Mouse (Mus musculus): ENCODE measurements around the gene Olig2.
"Not testable (repeated sequence)": the region's sequence is repeated elsewhere in the genome, so short reads cannot be mapped to it uniquely, and the experiment has no call there.

Gene Olig2

GRCm38 (mm10) chr16:91226883-91227759 is 1.9 kb downstream of the Olig2 start:
- DNase-seq (ENCODE audit: low read depth, low spot score): no peak

DNA sequence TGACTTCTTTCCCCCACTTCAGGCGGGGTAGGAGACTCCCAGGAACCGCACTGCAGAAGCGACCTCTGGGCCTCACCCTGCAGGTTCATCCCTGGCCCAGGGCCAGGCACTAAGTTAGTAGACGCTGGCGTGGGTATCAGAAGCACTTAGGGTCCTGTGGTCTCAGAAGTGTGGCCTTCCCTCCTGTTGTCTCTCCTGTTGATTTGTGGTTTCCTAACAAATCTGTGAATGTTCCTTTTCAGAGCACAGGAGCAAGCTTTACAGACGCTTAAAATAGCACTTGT is 2.4 kb downstream of the Olig2 start:
- DNase-seq (ENCODE audit: low read depth, low spot score): no peak

- DNase-seq (ENCODE audit: low read depth, low spot score): no peak
These were observed 3.2 kb downstream of the Olig2 start for GRCm38 (mm10) chr16:91228238-91229071.

DNA sequence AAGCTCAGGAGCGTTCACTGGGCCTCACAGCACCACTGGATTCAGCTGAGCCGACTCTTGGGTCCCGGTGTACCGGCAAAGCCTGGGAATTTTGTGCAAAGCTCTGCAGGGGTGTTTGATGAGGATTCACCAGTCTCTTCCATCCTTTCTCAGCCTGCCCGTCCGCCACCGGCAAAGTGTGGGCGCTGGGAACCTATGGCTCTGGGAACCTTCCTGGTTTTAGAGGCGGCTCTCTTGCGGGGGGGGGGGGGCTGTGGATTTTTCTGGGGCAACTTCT is 3.8 kb downstream of the Olig2 start:
- DNase-seq (ENCODE audit: low read depth, low spot score): no peak

DNA sequence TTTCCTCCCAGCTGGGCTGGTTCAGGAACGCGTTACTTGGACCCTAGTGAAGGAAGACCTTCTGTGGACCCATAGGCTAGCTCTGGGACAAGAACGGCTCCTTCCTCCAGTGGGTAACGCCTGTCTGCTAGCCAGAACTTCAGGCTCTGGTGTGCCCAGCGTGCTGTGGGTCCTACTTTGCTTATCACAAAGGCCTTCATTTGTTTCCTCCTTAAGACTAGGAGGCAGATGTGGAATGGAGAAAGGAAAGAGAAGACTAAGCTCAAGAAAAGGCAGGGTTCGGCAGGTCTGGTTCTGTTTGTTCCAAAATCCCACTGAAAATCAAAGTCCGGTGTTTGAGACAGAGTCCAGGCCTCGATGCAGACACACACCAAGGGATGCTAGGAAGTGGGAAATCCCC is 4.4 kb downstream of the Olig2 start:
- DNase-seq (ENCODE audit: low read depth, low spot score): no peak

DNA sequence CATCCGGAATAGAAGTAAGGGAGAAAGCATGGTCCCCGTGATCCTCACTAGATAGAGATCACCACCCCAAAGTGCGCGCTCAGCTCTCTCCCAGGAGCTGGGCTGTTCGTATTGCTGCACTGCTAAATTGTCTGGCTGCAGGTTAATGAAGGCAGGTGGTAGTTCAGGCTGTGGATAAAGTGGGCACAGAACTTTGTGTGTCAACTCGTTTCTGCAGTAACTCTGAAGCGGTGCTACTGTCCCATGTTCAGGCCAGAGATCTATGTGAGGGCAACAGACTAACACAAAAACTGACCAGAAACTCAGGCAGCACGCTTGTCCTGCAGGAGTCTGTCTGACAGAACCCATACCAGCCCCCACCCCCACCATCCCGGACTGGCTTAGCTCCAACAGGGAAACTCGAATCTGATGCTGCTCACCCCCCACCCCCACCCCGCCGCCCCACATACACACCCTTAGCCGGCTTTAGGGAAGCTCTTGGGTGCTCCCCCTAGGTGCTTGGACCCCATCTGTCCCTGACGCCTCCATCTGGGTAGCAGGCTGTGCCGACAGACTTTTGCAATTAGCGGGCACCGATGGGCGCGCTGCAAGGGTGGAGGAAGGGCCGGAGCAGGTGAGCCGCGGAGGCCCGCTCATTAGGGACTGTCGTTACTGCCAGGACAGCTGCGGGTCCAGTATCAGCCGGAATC is 6.7 kb downstream of the Olig2 start:
- no peak for DNase-seq (ENCODE audit: low read depth, low spot score)

DNA sequence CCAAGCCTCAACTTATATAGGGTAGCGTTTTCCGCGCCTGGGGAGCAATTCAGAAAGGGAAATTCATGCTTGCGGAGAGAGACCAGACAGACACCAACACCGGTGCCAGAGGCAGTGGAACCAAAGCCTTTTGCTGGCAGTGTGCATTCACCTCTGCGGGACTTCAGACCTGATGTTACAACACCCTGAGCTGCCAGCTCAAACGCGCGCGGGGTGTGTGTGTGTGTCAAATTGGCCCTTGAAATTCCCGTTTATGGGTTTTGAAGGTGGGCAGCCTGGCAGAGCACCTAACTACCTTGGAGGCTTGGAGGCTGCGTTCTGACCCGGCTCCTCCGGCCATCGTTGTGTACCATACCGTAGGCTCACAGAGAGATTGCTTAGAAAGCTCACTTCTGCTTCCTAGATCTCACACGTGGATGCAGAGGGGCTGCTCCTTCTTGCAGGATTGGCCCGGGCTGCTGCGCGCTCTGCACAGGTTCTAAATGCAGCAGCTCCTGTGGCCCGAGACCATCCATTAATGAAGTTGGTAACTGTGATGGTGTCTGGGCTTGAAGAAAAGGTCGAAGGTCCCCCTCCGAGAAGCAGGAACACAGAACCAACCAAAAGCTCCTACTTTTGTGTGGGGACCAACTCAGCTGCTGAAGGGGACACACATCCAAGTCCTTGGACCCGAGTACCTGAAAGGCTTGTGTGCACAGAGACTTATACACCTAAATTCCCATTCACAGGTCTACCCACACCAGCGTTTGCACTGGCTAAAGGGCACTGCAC is 7.4 kb downstream of the Olig2 start:
- DNase-seq (ENCODE audit: low read depth, low spot score): no peak

- DNase-seq (ENCODE audit: low read depth, low spot score): no peak
These were observed 8.1 kb downstream of the Olig2 start for GRCm38 (mm10) chr16:91233241-91233944.

DNA sequence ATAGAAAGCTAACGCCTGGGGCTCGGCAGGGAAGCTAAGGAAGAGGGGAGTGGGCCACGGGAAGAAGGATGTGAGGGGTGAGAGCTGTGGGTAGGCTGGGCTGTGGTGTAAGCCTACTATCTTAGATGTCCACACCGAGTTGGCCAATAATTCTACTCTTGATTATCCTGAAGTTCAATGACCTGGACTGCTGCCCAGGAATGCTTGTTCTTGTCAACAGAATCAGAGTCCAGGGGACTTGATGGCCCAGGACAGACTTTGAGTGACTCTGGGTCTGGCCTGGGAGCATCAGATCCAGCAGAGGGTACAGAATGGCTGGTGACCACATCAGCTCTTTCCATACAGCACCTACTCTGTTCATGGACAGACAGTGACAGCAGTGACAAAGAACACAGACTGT is 13.8 kb downstream of the Olig2 start:
- DNase-seq (ENCODE audit: low read depth, low spot score): no peak

DNA sequence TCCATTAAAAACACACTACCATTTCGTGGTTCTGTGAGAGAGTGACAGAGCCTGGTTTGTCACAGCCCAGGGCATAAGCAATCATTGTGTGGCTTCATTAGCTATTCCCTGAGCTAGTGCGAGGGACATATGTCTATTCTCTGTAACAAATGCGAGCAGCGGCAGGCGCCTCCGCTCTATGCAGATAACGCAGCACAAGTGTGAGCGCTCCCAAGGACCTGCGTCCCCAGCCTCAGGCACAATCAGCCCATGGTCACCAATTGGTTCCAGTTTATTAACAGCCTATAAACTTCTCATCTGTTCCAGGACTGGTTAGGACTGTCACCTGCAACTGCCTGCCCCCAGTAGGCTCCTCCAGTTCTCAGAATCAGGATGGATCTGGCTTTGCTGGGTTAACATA is 21.0 kb downstream of the Olig2 start:
- DNase-seq (ENCODE audit: low read depth, low spot score): no peak

- not testable (repeated sequence) for DNase-seq (ENCODE audit: low read depth, low spot score)
These were observed 30.3 kb downstream of the Olig2 start for GRCm38 (mm10) chr16:91255419-91256164.

GRCm38 (mm10) chr16:91258956-91259355 is 33.7 kb downstream of the Olig2 start:
- DNase-seq (ENCODE audit: low read depth, low spot score): no peak

DNA sequence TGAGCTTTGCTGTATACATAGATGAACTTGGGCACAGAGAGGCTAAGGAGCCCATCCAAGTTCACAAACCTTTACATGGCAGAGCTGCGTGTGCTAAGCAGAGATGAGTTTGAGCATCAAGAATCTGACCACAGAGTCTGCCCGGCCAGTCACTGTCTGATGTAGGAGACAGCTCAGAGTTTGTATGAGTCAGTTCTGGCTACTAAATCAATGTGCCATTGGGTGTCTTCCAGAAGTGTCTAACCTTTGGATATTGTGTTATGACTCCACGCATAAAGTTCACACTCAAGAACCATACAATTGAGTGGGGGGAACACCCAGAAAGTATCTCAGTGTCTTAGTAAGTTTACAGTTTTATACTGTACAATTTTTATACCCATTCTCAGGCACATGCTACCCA is 35.6 kb downstream of the Olig2 start:
- DNase-seq (ENCODE audit: low read depth, low spot score): no peak

DNA sequence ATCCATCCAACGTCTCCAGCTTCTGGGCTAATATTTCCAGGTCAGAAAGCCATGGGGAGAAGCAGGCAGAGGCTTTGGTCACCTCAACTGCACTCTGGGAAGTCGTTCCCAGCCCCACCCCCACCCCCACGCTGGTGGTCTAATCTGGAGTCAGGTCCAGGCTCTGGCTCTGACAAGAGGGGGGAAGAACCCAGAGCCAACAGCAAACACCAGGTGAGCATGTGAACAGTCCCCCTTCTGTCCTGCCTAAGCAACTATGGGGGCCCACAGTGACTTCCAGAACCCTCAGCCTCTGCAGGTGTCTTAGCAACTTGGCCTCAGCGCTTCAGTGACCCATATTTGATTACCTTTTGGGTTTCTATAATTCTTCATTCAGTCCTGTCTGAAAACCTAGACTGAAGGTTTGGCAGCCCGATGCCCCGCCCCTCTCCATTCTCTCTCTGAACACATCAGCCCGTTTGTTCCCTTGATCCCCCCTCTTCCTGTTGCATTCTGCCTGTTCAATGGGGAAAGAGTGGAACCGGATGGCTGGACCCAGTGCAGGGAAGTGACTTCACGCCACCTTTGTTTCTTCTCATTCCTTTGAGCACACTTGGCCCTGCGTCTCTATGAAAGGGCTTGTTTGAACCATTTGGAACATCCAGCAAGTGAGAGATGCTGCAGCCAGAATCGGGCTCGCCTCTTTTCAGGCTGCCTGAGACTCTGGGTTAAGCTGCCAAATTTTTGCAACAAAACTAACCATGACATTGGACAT is 37.4 kb downstream of the Olig2 start:
- no peak for DNase-seq (ENCODE audit: low read depth, low spot score)

DNA sequence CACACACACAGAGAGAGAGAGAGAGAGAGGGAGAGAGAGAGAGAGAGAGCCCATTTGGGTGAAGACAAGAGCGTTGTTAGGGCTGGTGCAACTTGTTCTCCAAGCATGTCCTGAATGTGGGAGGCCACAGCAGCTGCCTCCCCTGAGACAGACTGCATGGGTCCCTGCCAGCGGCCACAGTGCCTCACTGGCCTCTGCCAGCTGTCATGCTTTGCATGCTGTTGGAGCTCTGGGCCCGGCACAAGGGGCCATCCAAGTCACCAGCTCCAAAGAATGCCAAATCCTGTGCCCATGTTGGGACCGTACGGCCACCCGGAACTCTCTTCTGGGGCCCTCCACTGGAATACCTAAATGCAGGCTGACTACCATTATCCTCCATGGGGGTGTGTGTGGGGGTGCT is 40.7 kb downstream of the Olig2 start:
- DNase-seq (ENCODE audit: low read depth, low spot score): no peak

- no peak for DNase-seq (ENCODE audit: low read depth, low spot score)
These were observed 43.6 kb downstream of the Olig2 start for GRCm38 (mm10) chr16:91268724-91269452.

DNA sequence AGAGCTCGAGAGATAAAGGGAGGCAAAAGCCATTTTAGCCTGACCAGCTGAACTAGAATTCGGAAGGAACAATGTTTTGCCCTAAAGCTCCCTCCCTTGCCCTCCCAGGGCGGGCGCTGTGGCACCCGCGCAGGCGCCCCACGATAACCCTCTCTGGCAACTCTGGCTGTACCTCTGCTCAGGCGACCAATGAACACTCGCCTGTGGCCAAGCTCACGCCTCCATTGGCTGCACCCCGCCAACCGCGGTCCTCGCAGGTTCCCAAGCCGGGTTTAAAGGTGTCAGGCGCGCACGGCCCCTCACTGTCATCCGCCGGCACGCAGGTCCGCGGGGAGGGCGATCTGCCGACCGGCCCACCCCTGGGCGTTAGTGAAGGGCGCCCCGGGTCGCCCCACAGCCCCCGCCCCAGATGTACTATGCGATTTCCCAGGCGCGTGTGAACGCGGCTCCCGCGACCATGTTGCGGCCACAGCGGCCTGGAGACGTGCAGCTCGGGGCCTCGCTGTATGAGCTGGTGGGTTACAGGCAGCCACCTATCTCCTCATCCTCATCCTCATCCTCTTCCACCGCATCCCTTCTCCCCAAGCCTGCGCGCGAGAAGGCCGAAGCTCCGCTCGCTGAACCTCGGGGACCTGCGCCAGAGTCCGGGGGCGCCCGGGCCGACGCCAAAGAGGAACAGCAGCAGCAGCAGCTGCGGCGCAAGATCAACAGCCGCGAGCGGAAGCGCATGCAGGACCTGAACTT is 44.4 kb downstream of the Olig2 start, which contains the start of gene Olig1:
Gene Olig1 (plus strand): TSS at position 305 of the 744 bp plus-strand sequence.
- DNase-seq (ENCODE audit: low read depth, low spot score): peak; percentile 36

Data from skeletal muscle tissue, adult 2 months (tissue).